Mouse (Mus musculus) liver, postnatal 0 days (tissue): ENCODE data around the gene R3hcc1l.

Source experiments
- CTCF ChIP-seq: sonication (generic); IDR thresholded peaks from 2 replicates; pipeline ENCODE4 v1.5.1; 2016; ENCODE audit warnings: antibody characterized with exemption, low read depth
- EP300 ChIP-seq: IDR thresholded peaks from 2 replicates; pipeline ENCODE4 v1.6.1; 2016; ENCODE audit warnings: antibody characterized with exemption, low read depth, mild to moderate bottlenecking

- TF ChIP-seq CTCF, result no peak
- TF ChIP-seq EP300, result no peak
Observed at GRCm38 (mm10) chr19:42595066-42595465, 76.5 kb downstream of the R3hcc1l start.
